Mouse (Mus musculus): Measurements from ENCODE around the gene Zmiz2. TPM values are rescaled to one million over a fixed set of nuclear protein-coding genes. Genes with fewer than 3 reads are reported as not detected.

Gene Zmiz2
- total and polyA plus RNA-seq, 3 experiments: 10.6 to 238 (median 46.3) TPM

DNA sequence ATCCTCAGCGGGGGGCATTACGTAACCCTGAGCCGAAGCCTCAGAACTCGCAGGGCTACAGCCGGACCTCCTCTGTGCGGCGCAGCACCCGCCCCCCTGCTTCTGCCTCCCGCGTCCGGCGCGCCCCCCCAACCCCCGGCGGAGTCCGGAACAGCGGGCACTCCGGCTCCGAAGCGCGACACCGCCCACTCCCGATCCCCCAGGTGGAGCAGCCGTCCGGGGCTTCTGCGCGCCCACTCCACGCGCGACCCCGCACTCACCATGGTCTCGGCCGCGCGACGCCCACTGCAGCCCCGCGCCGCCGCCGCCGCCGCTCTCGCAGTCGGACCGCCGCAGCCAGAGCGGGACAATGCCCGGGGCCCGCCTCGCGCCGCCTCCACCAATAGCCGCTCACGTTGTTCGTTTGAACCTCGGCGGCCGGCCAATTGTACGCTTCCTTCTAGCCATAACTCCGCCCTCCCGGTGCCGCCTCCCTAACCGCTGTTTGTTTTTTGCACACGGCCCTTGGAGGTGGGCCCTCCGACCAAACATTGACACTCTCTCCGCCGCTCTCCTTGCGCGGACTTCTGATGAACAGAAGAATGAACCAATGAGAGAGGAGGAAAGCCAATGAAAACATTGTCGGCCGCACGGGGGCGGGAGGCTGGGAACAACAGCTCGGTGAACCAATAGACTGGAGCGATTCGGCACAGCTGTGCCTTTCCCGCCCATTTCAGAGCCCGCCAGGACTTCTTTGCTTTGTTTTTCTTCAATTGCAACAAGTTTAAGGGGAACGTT lies 55.4 kb downstream of the Zmiz2 start, which contains the start of gene H2afv:
Gene H2afv, minus strand, starts transcription at position 367 of the 777 bp plus-strand sequence.
- Histone ChIP-seq H3K4me3 (replicated peaks in 1 of 3; ENCODE audit: low read depth in 2 of 3, low read length in 2 of 3, poor library complexity in 1 of 3) (peak within 1 kb of the TSS; percentile 66 to 88 (median 76)), H3K4me2 (ENCODE audit: insufficient read depth, low read depth, poor library complexity, severe bottlenecking) (peak within 1 kb of the TSS; percentile 99), H3K79me2 (replicated peaks; ENCODE audit: control insufficient read depth, extremely low read depth, insufficient read depth, poor library complexity, severe bottlenecking) (peaks cover 27% of the 10 kb centered on the region), H3K27ac (ENCODE audit: insufficient read depth, low read depth) (peak within 1 kb of the TSS; percentile 78), H3K9ac (ENCODE audit: insufficient read depth, low read depth) (peak within 1 kb of the TSS; percentile 77), H3K9me3 (replicated peaks; ENCODE audit: low read length) (peaks cover 4% of the 10 kb centered on the region), H3K36me3 (replicated peaks in 1 of 2; ENCODE audit: control insufficient read depth in 1 of 2, insufficient read depth in 1 of 2, low read length in 1 of 2) (peaks cover 0 to under 1% of the 10 kb centered on the region in 2 experiments), H3K27me3 (replicated peaks) (peaks cover 20% of the 10 kb centered on the region), H3K4me1 (ENCODE audit: control insufficient read depth in 1 of 2, insufficient read depth in 2 of 2) (peaks cover 5 to 14% of the 10 kb centered on the region in 2 experiments; a peak in 3 of 4 replicates)
- dilution Hi-C loops (cut with MboI; ENCODE audit: extremely low pct_ligation_motif_present, extremely low pct_unique_long_range_greater_than_20kb, low sequenced_read_pairs): no loop called here
- in situ Hi-C loops (cut with MboI; ENCODE audit: low pct_ligation_motif_present, low pct_unique_long_range_greater_than_20kb, low sequenced_read_pairs): no loop called here
- TF ChIP-seq NELFE (IDR thresholded peaks at IDR 0.05; ENCODE audit: low read depth, low read length) (peak; percentile 68), POLR2A (IDR thresholded peaks at IDR 0.05; ENCODE audit: low read depth, low read length) (peak; percentile 57; the same call in 1 of the 2 replicates), ETS1 (conservative IDR thresholded peaks at IDR 0.05; ENCODE audit: low read depth, low read length) (peak; percentile 54), SMC3 (IDR thresholded peaks at IDR 0.05; ENCODE audit: low read depth, low read length) (no peak), HCFC1 (IDR thresholded peaks at IDR 0.05; ENCODE audit: low read depth, low read length) (peak; percentile 71), MAZ (IDR thresholded peaks at IDR 0.05; ENCODE audit: low read depth, low read length) (peak; percentile 82), EP300 (IDR thresholded peaks at IDR 0.05; ENCODE audit: low read length) (no peak), ELF1 (IDR thresholded peaks at IDR 0.05; ENCODE audit: low read depth, low read length) (peak; percentile 56), MEF2A (IDR thresholded peaks at IDR 0.05; ENCODE audit: borderline replicate concordance, low read depth, low read length) (peak; percentile 47; the same call in 1 of the 2 replicates), BHLHE40 (IDR thresholded peaks at IDR 0.05; ENCODE audit: low read depth, low read length) (peak; percentile 62), USF2 (conservative IDR thresholded peaks at IDR 0.05; ENCODE audit: low read depth, low read length) (no peak), MAFK (IDR thresholded peaks at IDR 0.05; ENCODE audit: insufficient replicate concordance, low read length) (no peak; the same call in 1 of the 2 replicates), IRF4 (IDR thresholded peaks at IDR 0.05; ENCODE audit: low read depth, low read length) (peak; percentile 62), UBTF (IDR thresholded peaks at IDR 0.05; ENCODE audit: low read depth, low read length) (peak; percentile 57; the same call in 1 of the 2 replicates), ZMIZ1 (IDR thresholded peaks at IDR 0.05; ENCODE audit: low read depth, low read length) (peak; percentile 87), JUND (conservative IDR thresholded peaks at IDR 0.05; ENCODE audit: low read depth, low read length) (no peak), TBP (conservative IDR thresholded peaks at IDR 0.05; ENCODE audit: low read depth, low read length) (0 out of 2 replicates have a peak, but pooled peaks have one; percentile 3), KAT2A (IDR thresholded peaks at IDR 0.05; ENCODE audit: insufficient replicate concordance, low read length) (peak; percentile 81), CHD2 (IDR thresholded peaks at IDR 0.05; ENCODE audit: low read length) (peak; percentile 93), NRF1 (IDR thresholded peaks at IDR 0.05; ENCODE audit: low read depth, low read length) (peak; percentile 38; the same call in 1 of the 2 replicates), POLR2AphosphoS2 (IDR thresholded peaks at IDR 0.05; ENCODE audit: low read depth, low read length) (peak; percentile 58; the same call in 1 of the 2 replicates), PAX5 (IDR thresholded peaks at IDR 0.05; ENCODE audit: low read length) (no peak), RAD21 (IDR thresholded peaks at IDR 0.05; ENCODE audit: low read depth, low read length) (no peak), ZNF384 (IDR thresholded peaks at IDR 0.05; ENCODE audit: low read depth, low read length) (0 out of 2 replicates have a peak, but pooled peaks have one; percentile 28), JUN (IDR thresholded peaks at IDR 0.05; ENCODE audit: insufficient read depth, low read depth, low read length) (no peak), CHD1 (IDR thresholded peaks at IDR 0.05; ENCODE audit: low read depth, low read length) (peak; percentile 86; the same call in 1 of the 2 replicates), ZC3H11A (IDR thresholded peaks at IDR 0.05; ENCODE audit: low read depth, low read length) (no peak), MXI1 (IDR thresholded peaks at IDR 0.05; ENCODE audit: low read depth, low read length) (peak; percentile 89), GABPA (IDR thresholded peaks at IDR 0.05; ENCODE audit: insufficient replicate concordance, low read depth, low read length) (no peak), USF1 (IDR thresholded peaks at IDR 0.05; ENCODE audit: low read depth, low read length) (no peak), CTCF (conservative IDR thresholded peaks at IDR 0.05 in 1 of 2, IDR thresholded peaks at IDR 0.05 in 1 of 2; ENCODE audit: low read depth in 2 of 2, low read length in 2 of 2) (peak in 1 of 2 experiments; percentile 22; a peak in 2 of 4 replicates), E2F4 (IDR thresholded peaks at IDR 0.05; ENCODE audit: insufficient replicate concordance, low read depth, low read length) (peak; percentile 99), ZKSCAN1 (IDR thresholded peaks at IDR 0.05; ENCODE audit: borderline replicate concordance, low read depth, low read length) (no peak), MYC (IDR thresholded peaks at IDR 0.05; ENCODE audit: low read depth, low read length) (peak; percentile 54; the same call in 1 of the 2 replicates), MAX (IDR thresholded peaks at IDR 0.05; ENCODE audit: low read length) (peak; percentile 91), RCOR1 (conservative IDR thresholded peaks at IDR 0.05; ENCODE audit: low read depth, low read length) (0 out of 2 replicates have a peak, but pooled peaks have one; percentile 36), SIN3A (IDR thresholded peaks at IDR 0.05; ENCODE audit: low read length) (peak; percentile 100), TCF12 (IDR thresholded peaks at IDR 0.05; ENCODE audit: low read depth, low read length) (peak; percentile 63)
- peak; percentile 100 for DNase-seq (ENCODE audit: extremely low read depth)
